ENCODE assay signal across 9 mouse cellular contexts in genomic region chr2:11496601-11497031, GRCm38 (mm10). TPM values are rescaled to one million over a fixed set of nuclear protein-coding genes. Genes with fewer than 3 reads are reported as not detected.
A peak's percentile ranks its signal among the peaks of the same experiment; 100 is the strongest.
DNase-seq lines count a peak whose midpoint lies in the region; ATAC-seq and TF ChIP-seq lines count a peak whose summit lies in the region.
"Had no signal": no experiment of that assay in that cellular context is flagged by ENCODE, and none has a peak within 500 bp of the region (broad histone marks: within the 10 kb centered on the region; RNA-seq: fewer than 3 reads in every experiment).

No protein-coding gene starts in this region.

- 65% methylated on average over 3 of the region's 3 CpGs for WGBS in stomach, postnatal 0 days
- 81% methylated on average over 3 of the region's 3 CpGs for WGBS in intestine, embryonic 15.5 days

- no peak for TF ChIP-seq EP300 in stomach, postnatal 0 days (optimal IDR thresholded peaks at IDR 0.05)

- no peak for TF ChIP-seq CTCF in stomach, postnatal 0 days (IDR thresholded peaks at IDR 0.05; ENCODE audit: low read depth)

- no peaks in the 10 kb centered on the region for H3K27me3 ChIP-seq in stomach, postnatal 0 days (ENCODE audit: control insufficient read depth, insufficient read depth, low read length)
- H3K27me3 ChIP-seq in intestine, embryonic 15.5 days (replicated peaks), result no peaks in the 10 kb centered on the region
- H3K27me3 ChIP-seq: heart, embryonic 15.5 days had no signal

- H3K36me3 ChIP-seq in stomach, postnatal 0 days (ENCODE audit: control insufficient read depth, insufficient read depth, low read length), result peaks cover 7% of the 10 kb centered on the region; the same call in 1 of the 2 replicates
- peaks cover 10% of the 10 kb centered on the region for H3K36me3 ChIP-seq in intestine, embryonic 15.5 days

- peak; percentile 44 for DNase-seq in ovary, postnatal 36 days (ENCODE audit: low spot score)
- no peak for DNase-seq in ovary, postnatal 14 days (ENCODE audit: low spot score)
- DNase-seq in heart, postnatal 10 days, result peak; percentile 42 to 56
- peak; percentile 72 to 80 for DNase-seq in lung, adult 18-20 months
- DNase-seq in stomach, postnatal 0 days (ENCODE audit: low spot score), result peak; percentile 52
- no peak for DNase-seq in cerebellum, adult 18-20 months
- no peak for DNase-seq in cerebellum, adult 8-10 months

- H3K4me3 ChIP-seq in stomach, postnatal 0 days (ENCODE audit: low read depth, low read length), result no peak overlapping the region
- no peak overlapping the region for H3K4me3 ChIP-seq in intestine, embryonic 15.5 days (replicated peaks)
- H3K4me3 ChIP-seq: heart, embryonic 15.5 days had no signal

- no peak overlapping the region for H3K27ac ChIP-seq in stomach, postnatal 0 days (replicated peaks)
- H3K27ac ChIP-seq in intestine, embryonic 15.5 days, result no peak overlapping the region
- H3K27ac ChIP-seq: heart, embryonic 15.5 days had no signal

- no peak overlapping the region for H3K4me2 ChIP-seq in stomach, postnatal 0 days (replicated peaks; ENCODE audit: low read depth)
- H3K4me2 ChIP-seq in intestine, embryonic 15.5 days (replicated peaks), result no peak overlapping the region
- H3K4me2 ChIP-seq: heart, embryonic 15.5 days had no signal

- H3K9me3 ChIP-seq in stomach, postnatal 0 days (ENCODE audit: control insufficient read depth, low read length), result no peaks in the 10 kb centered on the region
- no peaks in the 10 kb centered on the region for H3K9me3 ChIP-seq in intestine, embryonic 15.5 days
- H3K9me3 ChIP-seq: heart, embryonic 15.5 days had no signal

- no peak overlapping the region for H3K9ac ChIP-seq in stomach, postnatal 0 days (ENCODE audit: low read length)
- no peak overlapping the region for H3K9ac ChIP-seq in intestine, embryonic 15.5 days
- H3K9ac ChIP-seq: heart, embryonic 15.5 days had no signal

- 0 out of 2 replicates have a peak, but pooled peaks cover 3% of the 10 kb centered on the region for H3K4me1 ChIP-seq in stomach, postnatal 0 days (replicated peaks; ENCODE audit: control insufficient read depth, insufficient read depth)
- peaks cover 11% of the 10 kb centered on the region; the same call in 1 of the 2 replicates for H3K4me1 ChIP-seq in intestine, embryonic 15.5 days (replicated peaks)

- intact Hi-C loops in heart, postnatal 10 days (cut with DNase I), result loop anchor here (5.0 to 10.0 kb wide), 2 partner anchors 49 to 322 kb away; partner anchors contain the start of gene Prkcq

- ATAC-seq in stomach, postnatal 0 days (ENCODE audit: low FRiP score, low TSS enrichment), result no peak
- ATAC-seq in intestine, embryonic 15.5 days, result no peak

RNA-seq across cellular contexts. Expression of gene Pfkfb3, which starts 57.3 kb away (rescaled TPM):
- 10 to 100 TPM in 1 of 2 experiments, 1 to 10 TPM in 1; 9.9 to 17.4 TPM for total RNA-seq in heart, postnatal 10 days (2021)
- 5.5 TPM in 2 replicates for polyA plus RNA-seq in stomach, postnatal 0 days (2015; fragmentation: Nextera tagmentation; extraction: Ambion mirVana)
- 18.9 and 20.7 TPM in 2 replicates for polyA plus RNA-seq in intestine, embryonic 15.5 days (2015; fragmentation: Nextera tagmentation; extraction: Ambion mirVana)

Comparison
In these comparisons a context has a peak if more than half of its experiments do, and no peak if none do; other contexts are left out.
1. DNase-seq: peak in ovary, postnatal 36 days (single experiment), heart, postnatal 10 days (2 of 2), lung, adult 18-20 months (2 of 2) and stomach, postnatal 0 days (single experiment); none in ovary, postnatal 14 days (single experiment), cerebellum, adult 18-20 months (0 of 2) and cerebellum, adult 8-10 months (single experiment).